In the genomic region with DNA sequence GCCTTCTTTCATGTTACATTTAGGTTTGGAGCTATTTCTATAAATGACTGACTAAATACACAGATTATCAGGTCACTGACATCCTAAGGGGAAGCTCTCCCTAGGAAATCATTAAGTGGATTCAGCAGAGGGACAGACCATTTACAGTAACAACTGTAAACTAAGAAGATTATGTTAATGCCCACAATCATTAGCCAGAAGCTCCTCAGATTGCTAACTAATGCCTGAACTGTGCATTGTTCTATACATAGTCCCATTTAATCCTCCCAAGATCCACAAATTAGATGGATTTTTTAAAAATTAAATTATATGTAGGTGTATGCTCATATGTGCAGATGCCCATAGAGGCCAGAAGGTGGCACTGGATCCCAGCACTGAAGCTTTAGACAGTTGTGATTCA, we compare ENCODE assay signal across 13 mouse cellular contexts.
"Had no signal": no experiment of that assay in that cellular context is flagged by ENCODE, and none has a peak within 500 bp of the region (broad histone marks: within the 10 kb centered on the region; RNA-seq: fewer than 3 reads in every experiment).

No protein-coding gene starts in this region.

- H3K4me1 ChIP-seq: kidney, embryonic 15.5 days; limb, embryonic 13.5 days; midbrain, embryonic 15.5 days; neural tube, embryonic 13.5 days; stomach, embryonic 15.5 days had no signal

- H3K36me3 ChIP-seq: kidney, embryonic 15.5 days; limb, embryonic 13.5 days; liver, embryonic 15.5 days; midbrain, embryonic 15.5 days; neural tube, embryonic 13.5 days; stomach, embryonic 15.5 days had no signal

- H3K9me3 ChIP-seq: kidney, embryonic 15.5 days; limb, embryonic 13.5 days; liver, embryonic 15.5 days; midbrain, embryonic 15.5 days; neural tube, embryonic 13.5 days; stomach, embryonic 15.5 days had no signal

- H3K4me3 ChIP-seq: kidney, embryonic 15.5 days; limb, embryonic 13.5 days; liver, embryonic 15.5 days; midbrain, embryonic 15.5 days; neural tube, embryonic 13.5 days; stomach, embryonic 15.5 days had no signal

- H3K27ac ChIP-seq: kidney, embryonic 15.5 days; limb, embryonic 13.5 days; liver, embryonic 15.5 days; midbrain, embryonic 15.5 days; neural tube, embryonic 13.5 days; stomach, embryonic 15.5 days had no signal

- H3K9ac ChIP-seq: kidney, embryonic 15.5 days; limb, embryonic 13.5 days; liver, embryonic 15.5 days; lung, embryonic 14.5 days; midbrain, embryonic 15.5 days; neural tube, embryonic 13.5 days; stomach, embryonic 15.5 days had no signal

- H3K27me3 ChIP-seq: kidney, embryonic 15.5 days; limb, embryonic 13.5 days; liver, embryonic 15.5 days; midbrain, embryonic 15.5 days; neural tube, embryonic 13.5 days; stomach, embryonic 15.5 days had no signal

- DNase-seq: kidney, adult 2 months; kidney, postnatal 36 days; left cerebral cortex, postnatal 4 days; lung, embryonic 14.5 days; lung, postnatal 10 days; lung, postnatal 4 days; right cerebral cortex, postnatal 14 days had no signal
